Mouse (Mus musculus): ENCODE data around the gene Fsip1.

GRCm38 (mm10) chr2:118262673-118263072, 5.9 kb upstream of the Fsip1 start:
- TF ChIP-seq CTCF (IDR thresholded peaks at IDR 0.05; ENCODE audit: low read depth, low read length): no peak
- no peak for TF ChIP-seq POLR2A (IDR thresholded peaks at IDR 0.05; ENCODE audit: insufficient read depth, low read length)
